Mouse (Mus musculus) forebrain, embryonic 13.5 days (tissue): ENCODE results near the gene Gm20661. TPM values are rescaled to one million over a fixed set of nuclear protein-coding genes. Genes with fewer than 3 reads are reported as not detected.
"Not testable (repeated sequence)": the region's sequence is repeated elsewhere in the genome, so short reads cannot be mapped to it uniquely, and the experiment has no call there.

ENCODE experiments used
- ATAC-seq: fragments of 200-750 bp; cut with Nextera tagmentation; 2 replicates; pipeline ENCODE4 v1.8.0; 2017
- H3K27ac ChIP-seq: fragments of 300-500 bp; sonication (generic); 2 replicates; pipeline ENCODE4 v1.5.1; 2015; ENCODE audit warnings: inconsistent platforms, mild to moderate bottlenecking, moderate library complexity
- H3K27me3 ChIP-seq: fragments of 300-500 bp; sonication (generic); 2 replicates; pipeline ENCODE4 v1.6.1; 2015; ENCODE audit warnings: mild to moderate bottlenecking, inconsistent platforms
- H3K36me3 ChIP-seq: fragments of 300-500 bp; sonication (generic); 2 replicates; pipeline ENCODE4 v1.6.1; 2015; ENCODE audit warnings: mild to moderate bottlenecking, inconsistent platforms; ENCODE audit not compliant: poor library complexity, severe bottlenecking
- H3K4me1 ChIP-seq: fragments of 300-500 bp; sonication (generic); 2 replicates; pipeline ENCODE4 v1.6.1; 2015; ENCODE audit warnings: inconsistent platforms
- H3K4me2 ChIP-seq: fragments of 300-500 bp; sonication (generic); 2 replicates; pipeline ENCODE4 v1.6.1; 2015; ENCODE audit warnings: inconsistent platforms, mild to moderate bottlenecking, moderate library complexity
- H3K4me3 ChIP-seq: fragments of 300-500 bp; sonication (generic); 2 replicates; pipeline ENCODE4 v1.5.1; 2015; ENCODE audit warnings: mild to moderate bottlenecking, inconsistent platforms
- H3K9ac ChIP-seq: fragments of 300-500 bp; sonication (generic); 2 replicates; pipeline ENCODE4 v1.6.1; 2015; ENCODE audit warnings: mild to moderate bottlenecking, inconsistent platforms
- H3K9me3 ChIP-seq: fragments of 300-500 bp; sonication (generic); replicated peaks from 2 replicates; pipeline ENCODE4 v1.6.1; 2016; ENCODE audit warnings: inconsistent platforms
- WGBS: fragments of 180-500 bp; shearing (Covaris S2); methylation state at CpG from one replicate; pipeline ENCODE4 v1.1.7; 2015; 5-methylcytosine and 5-hydroxymethylcytosine counted together
- polyA plus RNA-seq: library from polyadenylated mRNA; unstranded; fragments of >200 nt; fragmentation: Nextera tagmentation; extraction: Ambion mirVana; gene quantifications from 2 replicates; pipeline ENCODE4 v1.2.1, GENCODE M21; 2015

Gm20661 gene
- polyA plus RNA-seq, 1 experiment from 2014 or later = 0.44 TPM

GRCm38 (mm10) chr9:108013577-108013976, 30.7 kb downstream of the Gm20661 start:
- not testable (repeated sequence) for H3K27me3 ChIP-seq, H3K9me3 ChIP-seq, H3K27ac ChIP-seq, ATAC-seq, H3K4me1 ChIP-seq, H3K4me3 ChIP-seq, H3K9ac ChIP-seq, H3K4me2 ChIP-seq
- H3K36me3 ChIP-seq = peaks cover 14% of the 10 kb centered on the region
- WGBS = 97% methylated on average over 2 of the region's 2 CpGs

DNA sequence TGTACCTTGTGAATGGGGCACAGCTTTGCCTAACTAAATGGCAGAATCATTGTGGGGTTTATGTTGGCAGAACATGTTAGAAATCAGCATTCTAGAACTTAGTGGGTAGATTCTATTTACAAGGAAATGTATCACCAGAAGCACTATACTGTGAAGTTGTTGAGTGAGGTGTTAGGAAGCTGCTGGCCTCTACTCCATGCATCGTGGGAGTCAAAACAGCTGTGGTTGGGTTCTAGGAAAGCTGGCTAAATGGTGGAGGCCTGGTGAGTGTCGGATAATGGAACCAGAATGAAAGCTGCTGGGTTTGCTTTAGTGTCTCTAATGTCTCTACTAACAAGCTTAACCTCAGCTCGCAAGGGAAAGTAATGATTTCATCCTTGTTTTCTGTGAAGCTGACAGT, 34.3 kb downstream of the Gm20661 start:
- Histone ChIP-seq H3K9me3 (no peaks in the 10 kb centered on the region), H3K4me3 (no peak overlapping the region), H3K27ac (no peak overlapping the region), H3K36me3 (peaks cover 14% of the 10 kb centered on the region), H3K27me3 (no peaks in the 10 kb centered on the region), H3K9ac (no peak overlapping the region), H3K4me1 (0 out of 2 replicates have a peak, but pooled peaks cover 3% of the 10 kb centered on the region), H3K4me2 (no peak overlapping the region)
- WGBS = 82% methylated on average over 3 of the region's 3 CpGs
- ATAC-seq = no peak

GRCm38 (mm10) chr9:108020741-108021140, 37.9 kb downstream of the Gm20661 start:
- no peak for ATAC-seq
- no peak overlapping the region for H3K4me3 ChIP-seq
- no peak overlapping the region for H3K27ac ChIP-seq
- H3K4me2 ChIP-seq = no peak overlapping the region
- no peak overlapping the region for H3K9ac ChIP-seq
- WGBS = 94% methylated on average over 1 of the region's 1 CpGs
- H3K4me1 ChIP-seq = 0 out of 2 replicates have a peak, but pooled peaks cover 3% of the 10 kb centered on the region
- peaks cover 21% of the 10 kb centered on the region for H3K36me3 ChIP-seq
- H3K9me3 ChIP-seq = no peaks in the 10 kb centered on the region
- H3K27me3 ChIP-seq = no peaks in the 10 kb centered on the region

- Histone ChIP-seq H3K27me3 (no peaks in the 10 kb centered on the region), H3K4me2 (no peak overlapping the region), H3K36me3 (peaks cover 43% of the 10 kb centered on the region), H3K4me1 (0 out of 2 replicates have a peak, but pooled peaks cover 3% of the 10 kb centered on the region), H3K9me3 (no peaks in the 10 kb centered on the region), H3K27ac (no peak overlapping the region), H3K4me3 (no peak overlapping the region), H3K9ac (no peak overlapping the region)
- WGBS = 82% methylated on average over 3 of the region's 3 CpGs
- ATAC-seq = no peak
These were observed 40.4 kb downstream of the Gm20661 start for GRCm38 (mm10) chr9:108023216-108023615.

DNA sequence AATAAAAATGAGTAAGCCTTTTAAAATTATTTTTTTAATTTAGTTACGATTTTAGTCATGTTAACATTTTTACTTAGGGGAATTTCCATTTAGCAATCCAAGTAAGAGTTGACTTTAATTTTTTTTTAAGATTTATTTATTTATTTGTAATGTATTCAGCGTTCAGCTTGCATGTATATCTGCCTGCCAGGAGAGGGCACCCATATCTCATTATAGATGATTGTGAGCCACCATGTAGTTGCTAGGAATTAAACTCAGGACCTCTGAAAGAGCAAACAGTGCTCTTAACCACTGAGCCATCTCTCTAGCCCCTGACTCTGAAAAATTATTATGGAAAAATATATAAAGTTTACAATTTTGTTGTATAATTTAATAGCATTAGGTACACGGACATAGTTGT, 43.7 kb downstream of the Gm20661 start:
- 93% methylated on average over 3 of the region's 3 CpGs for WGBS
- no peaks in the 10 kb centered on the region for H3K27me3 ChIP-seq
- H3K4me3 ChIP-seq = no peak overlapping the region
- no peaks in the 10 kb centered on the region for H3K9me3 ChIP-seq
- H3K27ac ChIP-seq = no peak overlapping the region
- no peak overlapping the region for H3K9ac ChIP-seq
- no peaks in the 10 kb centered on the region for H3K4me1 ChIP-seq
- H3K4me2 ChIP-seq = no peak overlapping the region
- no peak for ATAC-seq
- H3K36me3 ChIP-seq = peaks cover 50% of the 10 kb centered on the region

- Histone ChIP-seq H3K4me2 (no peak overlapping the region), H3K36me3 (peaks cover 61% of the 10 kb centered on the region), H3K4me3 (no peak overlapping the region), H3K27ac (no peak overlapping the region), H3K27me3 (no peaks in the 10 kb centered on the region), H3K9ac (no peak overlapping the region), H3K4me1 (no peaks in the 10 kb centered on the region), H3K9me3 (no peaks in the 10 kb centered on the region)
- 98% methylated on average over 3 of the region's 3 CpGs for WGBS
- ATAC-seq = no peak
These were observed 45.0 kb downstream of the Gm20661 start for GRCm38 (mm10) chr9:108027867-108028266.

DNA sequence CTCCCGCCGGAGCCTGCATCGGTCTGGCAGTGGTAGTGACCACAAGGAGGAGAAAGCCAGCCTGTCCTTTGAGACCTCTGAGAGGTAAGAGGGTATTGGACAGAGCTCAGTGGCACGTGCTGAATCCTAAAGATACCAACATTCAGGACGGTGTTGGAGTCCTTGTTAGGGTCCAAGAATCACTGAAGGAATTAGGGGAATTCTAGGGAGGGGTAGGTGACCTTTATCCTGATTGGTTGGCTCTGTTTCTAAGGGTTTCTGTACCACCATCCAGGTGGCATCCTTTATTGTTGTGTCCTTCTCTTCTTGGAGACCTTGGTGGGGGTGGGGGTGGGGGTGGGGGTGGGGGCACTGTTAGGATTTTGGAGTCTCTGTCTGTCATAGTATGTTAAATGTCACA, 49.3 kb downstream of the Gm20661 start:
- 94% methylated on average over 5 of the region's 5 CpGs for WGBS
- Histone ChIP-seq H3K4me2 (no peak overlapping the region), H3K9me3 (no peaks in the 10 kb centered on the region), H3K27ac (no peak overlapping the region), H3K9ac (no peak overlapping the region), H3K4me3 (no peak overlapping the region), H3K36me3 (peaks cover 57% of the 10 kb centered on the region), H3K27me3 (no peaks in the 10 kb centered on the region), H3K4me1 (no peaks in the 10 kb centered on the region)
- no peak for ATAC-seq

- no peak for ATAC-seq
- peaks cover 62% of the 10 kb centered on the region for H3K36me3 ChIP-seq
- 91% methylated on average over 2 of the region's 2 CpGs for WGBS
These were observed 52.7 kb downstream of the Gm20661 start for GRCm38 (mm10) chr9:108035331-108036156.

More at GRCm38 (mm10) chr9:108035331-108036156, 52.7 kb downstream of the Gm20661 start:
- no peak overlapping the region for H3K9ac ChIP-seq
- H3K4me1 ChIP-seq = no peaks in the 10 kb centered on the region
- no peak overlapping the region for H3K4me3 ChIP-seq
- H3K27me3 ChIP-seq = no peaks in the 10 kb centered on the region
- no peak overlapping the region for H3K27ac ChIP-seq
- H3K4me2 ChIP-seq = no peak overlapping the region
- H3K9me3 ChIP-seq = no peaks in the 10 kb centered on the region

Other genes with a start within 250 kb of the Gm20661 start
- gene Rbm5, start 212.1 kb upstream of the Gm20661 start, polyA plus RNA-seq = 256 and 261 TPM in 2 replicates
- 125 and 129 TPM in 2 replicates for gene Rbm6, start 109.8 kb upstream of the Gm20661 start, polyA plus RNA-seq
- gene Mon1a, start 94.9 kb upstream of the Gm20661 start, polyA plus RNA-seq = 18.9 and 20.6 TPM in 2 replicates
- gene Mst1r, start 76.2 kb upstream of the Gm20661 start, polyA plus RNA-seq = 0.46 and 0.74 TPM in 2 replicates
- not detected in 2 replicates for gene Actl11, start 54.6 kb upstream of the Gm20661 start, polyA plus RNA-seq
- gene Camkv, start 47.4 kb upstream of the Gm20661 start, polyA plus RNA-seq = 23.6 and 27.2 TPM in 2 replicates
- gene Traip, start 32.9 kb upstream of the Gm20661 start, polyA plus RNA-seq = 21.7 and 23.6 TPM in 2 replicates
- gene Uba7, start 7.6 kb upstream of the Gm20661 start, polyA plus RNA-seq = 2.7 and 3.1 TPM in 2 replicates
- gene Inka1, start 2.8 kb downstream of the Gm20661 start, polyA plus RNA-seq = 10.8 and 11.1 TPM in 2 replicates
- 0.69 and 1.3 TPM in 2 replicates for gene Cdhr4, start 9.4 kb downstream of the Gm20661 start, polyA plus RNA-seq
- gene Gm20662, start 13.3 kb downstream of the Gm20661 start, polyA plus RNA-seq = 0.52 TPM in 1 of 2 replicates, not detected in the other
- gene Ip6k1, start 19.4 kb downstream of the Gm20661 start, polyA plus RNA-seq = 73.6 and 83.9 TPM in 2 replicates
- 20.8 and 24.4 TPM in 2 replicates for gene Gmppb, start 66.2 kb downstream of the Gm20661 start, polyA plus RNA-seq
- 2.1 and 3.0 TPM in 2 replicates for gene Amigo3, start 70.1 kb downstream of the Gm20661 start, polyA plus RNA-seq
- not detected in 2 replicates for gene Mst1, start 97.4 kb downstream of the Gm20661 start, polyA plus RNA-seq
- 32.6 and 39.5 TPM in 2 replicates for gene Rnf123, start 100.3 kb downstream of the Gm20661 start, polyA plus RNA-seq
- 49.9 and 60.2 TPM in 2 replicates for gene Apeh, start 111.5 kb downstream of the Gm20661 start, polyA plus RNA-seq
- gene Bsn, start 207.3 kb downstream of the Gm20661 start, polyA plus RNA-seq = 4.7 TPM in 2 replicates